Mouse (Mus musculus): ENCODE measurements around the gene Casr.

Gene Casr

GRCm38 (mm10) chr16:36526596-36527282 lies 35.2 kb downstream of the Casr start:
- in situ Hi-C loops (cut with MboI; ENCODE audit: unreplicated experiment in 2 of 2): no loop called here

- in situ Hi-C loops (cut with MboI; ENCODE audit: unreplicated experiment in 2 of 2): no loop called here
Observed at GRCm38 (mm10) chr16:36523095-36523494, 38.8 kb downstream of the Casr start.

- in situ Hi-C loops (cut with MboI; ENCODE audit: unreplicated experiment in 2 of 2): no loop called here
Observed at GRCm38 (mm10) chr16:36516355-36516754, 45.6 kb downstream of the Casr start.

- in situ Hi-C loops (cut with MboI; ENCODE audit: unreplicated experiment in 2 of 2): no loop called here
Observed at GRCm38 (mm10) chr16:36507300-36507699, 54.6 kb downstream of the Casr start.

GRCm38 (mm10) chr16:36506827-36507226 lies 55.1 kb downstream of the Casr start:
- in situ Hi-C loops (cut with MboI; ENCODE audit: unreplicated experiment in 2 of 2): no loop called here

- in situ Hi-C loops (cut with MboI; ENCODE audit: unreplicated experiment in 2 of 2): no loop called here
Observed at GRCm38 (mm10) chr16:36505913-36506312, 56.0 kb downstream of the Casr start.

- in situ Hi-C loops (cut with MboI; ENCODE audit: unreplicated experiment in 2 of 2): no loop called here
Observed at GRCm38 (mm10) chr16:36505134-36505533, 56.8 kb downstream of the Casr start.

GRCm38 (mm10) chr16:36502286-36502685 lies 59.7 kb downstream of the Casr start:
- in situ Hi-C loops (cut with MboI; ENCODE audit: unreplicated experiment in 2 of 2): no loop called here

- in situ Hi-C loops (cut with MboI; ENCODE audit: unreplicated experiment in 2 of 2): no loop called here
Observed at GRCm38 (mm10) chr16:36492420-36492819, 69.5 kb downstream of the Casr start.

GRCm38 (mm10) chr16:36476866-36477265 lies 85.1 kb downstream of the Casr start:
- in situ Hi-C loops (cut with MboI; ENCODE audit: unreplicated experiment in 2 of 2): loop anchor here (5.0 to 10.0 kb wide), 5 partner anchors 240 to 530 kb away; partner anchors contain the start of genes Eaf2 (in 1 of the 2) and Golgb1 (in 1 of the 2)

- in situ Hi-C loops (cut with MboI; ENCODE audit: unreplicated experiment in 2 of 2): loop anchor here (5.0 to 10.0 kb wide), 5 partner anchors 242 to 532 kb away; partner anchors contain the start of genes Eaf2 (in 1 of the 2) and Golgb1 (in 1 of the 2)
Observed at GRCm38 (mm10) chr16:36475530-36475929, 86.4 kb downstream of the Casr start.

GRCm38 (mm10) chr16:36474849-36475248 lies 87.1 kb downstream of the Casr start:
- in situ Hi-C loops (cut with MboI; ENCODE audit: unreplicated experiment in 2 of 2): loop anchor here (5.0 to 25.0 kb wide), 9 partner anchors 242 to 1363 kb away; partner anchors contain the start of genes Eaf2 (in 1 of the 2) and Golgb1 (in 1 of the 2)

GRCm38 (mm10) chr16:36473217-36474216 lies 88.4 kb downstream of the Casr start:
- in situ Hi-C loops (cut with MboI; ENCODE audit: unreplicated experiment in 2 of 2): loop anchor here (5.0 to 25.0 kb wide), 6 partner anchors 249 to 1361 kb away; partner anchors contain the start of genes Eaf2 (in 1 of the 2) and Golgb1 (in 1 of the 2)

- in situ Hi-C loops (cut with MboI; ENCODE audit: unreplicated experiment in 2 of 2): loop anchor here (5.0 to 25.0 kb wide), 6 partner anchors 251 to 1359 kb away; partner anchors contain the start of genes Eaf2 (in 1 of the 2) and Golgb1 (in 1 of the 2)
Observed at GRCm38 (mm10) chr16:36471066-36471633, 90.8 kb downstream of the Casr start.

GRCm38 (mm10) chr16:36469955-36470478 lies 91.9 kb downstream of the Casr start:
- in situ Hi-C loops (cut with MboI; ENCODE audit: unreplicated experiment in 2 of 2): loop anchor here (5.0 to 25.0 kb wide), 8 partner anchors 252 to 1358 kb away; partner anchors contain the start of genes Eaf2 (in 1 of the 2), Golgb1 (in 1 of the 2), Parp14 (in 1 of the 2) and Polq (in 1 of the 2)

- in situ Hi-C loops (cut with MboI; ENCODE audit: unreplicated experiment in 2 of 2): loop anchor here (10.0 to 25.0 kb wide), 4 partner anchors 545 to 1357 kb away; partner anchors contain the start of genes Parp14 (in 1 of the 2) and Polq (in 1 of the 2)
Observed at GRCm38 (mm10) chr16:36469367-36469766, 92.6 kb downstream of the Casr start.

- in situ Hi-C loops (cut with MboI; ENCODE audit: unreplicated experiment in 2 of 2): loop anchor here (10.0 to 25.0 kb wide), 4 partner anchors 546 to 1357 kb away; partner anchors contain the start of genes Parp14 (in 1 of the 2) and Polq (in 1 of the 2)
Observed at GRCm38 (mm10) chr16:36468862-36469261, 93.1 kb downstream of the Casr start.

GRCm38 (mm10) chr16:36467936-36468335 lies 94.0 kb downstream of the Casr start:
- in situ Hi-C loops (cut with MboI; ENCODE audit: unreplicated experiment in 2 of 2): loop anchor here (10.0 to 25.0 kb wide), 4 partner anchors 547 to 1356 kb away; partner anchors contain the start of genes Parp14 (in 1 of the 2) and Polq (in 1 of the 2)

GRCm38 (mm10) chr16:36465436-36465835 lies 96.5 kb downstream of the Casr start:
- in situ Hi-C loops (cut with MboI; ENCODE audit: unreplicated experiment in 2 of 2): loop anchor here (10.0 to 25.0 kb wide), 4 partner anchors 549 to 1353 kb away; partner anchors contain the start of genes Parp14 (in 1 of the 2) and Polq (in 1 of the 2)
